12 mouse cellular contexts compared by ENCODE assay signal in genomic region chr5:72812908-72813307, GRCm38 (mm10). TPM values are rescaled to one million over a fixed set of nuclear protein-coding genes. Genes with fewer than 3 reads are reported as not detected.
DNase-seq lines count a peak whose midpoint lies in the region; ATAC-seq and TF ChIP-seq lines count a peak whose summit lies in the region.
"Had no signal": no experiment of that assay in that cellular context is flagged by ENCODE, and none has a peak within 500 bp of the region (broad histone marks: within the 10 kb centered on the region; RNA-seq: fewer than 3 reads in every experiment).

No protein-coding gene starts in this region.

- H3K4me2 ChIP-seq in hindbrain, embryonic 13.5 days = no peak overlapping the region
- H3K4me2 ChIP-seq: embryonic facial prominence, embryonic 15.5 days; lung, embryonic 14.5 days; midbrain, embryonic 13.5 days had no signal

- peaks cover 29% of the 10 kb centered on the region for H3K79me2 ChIP-seq in MEL (ENCODE audit: control insufficient read depth, insufficient read depth, low read length, poor library complexity)

- H3K9ac ChIP-seq in MEL (ENCODE audit: control insufficient read depth, low read depth, low read length, poor library complexity, severe bottlenecking) = no peak overlapping the region
- H3K9ac ChIP-seq in hindbrain, embryonic 13.5 days = no peak overlapping the region
- H3K9ac ChIP-seq: embryonic facial prominence, embryonic 15.5 days; lung, embryonic 14.5 days; midbrain, embryonic 13.5 days had no signal

- ATAC-seq in megakaryocyte progenitor cell, adult 5-6 weeks (replicated peaks; ENCODE audit: poor library complexity) = peak; percentile 57
- no peak for ATAC-seq in hindbrain, embryonic 13.5 days (ENCODE audit: low FRiP score)
- ATAC-seq: midbrain, embryonic 13.5 days had no signal

- peaks cover 32 to 51% of the 10 kb centered on the region in 2 experiments for H3K36me3 ChIP-seq in MEL (ENCODE audit: control insufficient read depth in 1 of 2, insufficient read depth in 2 of 2, low read length in 2 of 2)
- no peaks in the 10 kb centered on the region for H3K36me3 ChIP-seq in hindbrain, embryonic 13.5 days
- H3K36me3 ChIP-seq: embryonic facial prominence, embryonic 15.5 days; midbrain, embryonic 13.5 days had no signal

- H3K27me3 ChIP-seq in MEL (ENCODE audit: control insufficient read depth in 1 of 2, insufficient read depth in 2 of 2, low read length in 2 of 2) = no peaks in the 10 kb centered on the region
- H3K27me3 ChIP-seq in hindbrain, embryonic 13.5 days = no peaks in the 10 kb centered on the region
- H3K27me3 ChIP-seq: embryonic facial prominence, embryonic 15.5 days; midbrain, embryonic 13.5 days had no signal

- 65% methylated on average over 5 of the region's 5 CpGs for WGBS in hindbrain, embryonic 13.5 days

- H3K4me1 ChIP-seq in MEL (ENCODE audit: control insufficient read depth in 1 of 2, insufficient read depth in 2 of 2, low read length in 2 of 2) = peaks cover 24 to 35% of the 10 kb centered on the region in 2 experiments
- peaks cover 30% of the 10 kb centered on the region for H3K4me1 ChIP-seq in hindbrain, embryonic 13.5 days (replicated peaks)

- no peaks in the 10 kb centered on the region for H3K9me3 ChIP-seq in MEL (replicated peaks; ENCODE audit: insufficient read depth, low read length)
- H3K9me3 ChIP-seq in hindbrain, embryonic 13.5 days = peaks cover 5% of the 10 kb centered on the region; the same call in 1 of the 2 replicates
- H3K9me3 ChIP-seq: embryonic facial prominence, embryonic 15.5 days; midbrain, embryonic 13.5 days had no signal

- H3K27ac ChIP-seq in MEL (ENCODE audit: control insufficient read depth, low read depth, low read length) = peak overlapping the region; percentile 40
- no peak overlapping the region for H3K27ac ChIP-seq in hindbrain, embryonic 13.5 days
- H3K27ac ChIP-seq: embryonic facial prominence, embryonic 15.5 days; midbrain, embryonic 13.5 days had no signal

- no peak overlapping the region for H3K4me3 ChIP-seq in MEL (ENCODE audit: control insufficient read depth in 1 of 2, insufficient read depth in 1 of 2, low read depth in 2 of 2, low read length in 2 of 2)
- no peak overlapping the region for H3K4me3 ChIP-seq in hindbrain, embryonic 13.5 days
- H3K4me3 ChIP-seq: embryonic facial prominence, embryonic 15.5 days; midbrain, embryonic 13.5 days had no signal

- TF ChIP-seq POLR2A in MEL (IDR thresholded peaks at IDR 0.05; ENCODE audit: control insufficient read depth in 1 of 2, insufficient read depth in 1 of 2, low read depth in 1 of 2, low read length in 2 of 2, poor library complexity in 1 of 2) = no peak

- no peak for TF ChIP-seq RAD21 in MEL (IDR thresholded peaks at IDR 0.05; ENCODE audit: low read depth, low read length)

- TF ChIP-seq EP300 in MEL (IDR thresholded peaks at IDR 0.05; ENCODE audit: low read depth in 1 of 2, low read length in 2 of 2) = peak in 1 of 2 experiments; percentile 61; a peak in 2 of 4 replicates

- peak; percentile 20 for DNase-seq in lung, postnatal 36 days
- DNase-seq in lung, postnatal 14 days = no peak
- DNase-seq in MEL (ENCODE audit: low read depth, low spot score) = peak; percentile 63
- peak; percentile 53 for DNase-seq in thymus, postnatal 25 days
- DNase-seq in gastrocnemius, postnatal 10 days = no peak
- DNase-seq: kidney, adult 11 months; lung, embryonic 14.5 days; right cerebral cortex, postnatal 14 days had no signal

- TF ChIP-seq CTCF in MEL (IDR thresholded peaks at IDR 0.05 in 2 of 3, conservative IDR thresholded peaks at IDR 0.05 in 1 of 3; ENCODE audit: control insufficient read depth in 1 of 3, insufficient read depth in 1 of 3, low read depth in 2 of 3, low read length in 3 of 3, poor library complexity in 1 of 3, severe bottlenecking in 1 of 3) = no peak

TF ChIP-seq in MEL, 35 proteins besides CTCF, POLR2A, EP300 and RAD21:
- 0 out of 2 replicates have a peak, but pooled peaks have one; percentile 11 for TF ChIP-seq MYB (IDR thresholded peaks at IDR 0.05; ENCODE audit: low read depth, low read length)
- TF ChIP-seq MAX (IDR thresholded peaks at IDR 0.05; ENCODE audit: low read length) = no peak
- TF ChIP-seq TCF12 (IDR thresholded peaks at IDR 0.05; ENCODE audit: low read depth, low read length) = peak; percentile 45; the same call in 1 of the 2 replicates
- TF ChIP-seq GATA1 (IDR thresholded peaks at IDR 0.05; ENCODE audit: low read depth, low read length) = peak; percentile 67
- TF ChIP-seq BHLHE40 (IDR thresholded peaks at IDR 0.05; ENCODE audit: borderline replicate concordance, low read depth, low read length) = peak; percentile 61; the same call in 1 of the 2 replicates
- TF ChIP-seq USF2 (IDR thresholded peaks at IDR 0.05; ENCODE audit: borderline replicate concordance in 1 of 2, insufficient read depth in 1 of 2, low read depth in 1 of 2, low read length in 2 of 2) = no peak
- TF ChIP-seq USF1 (IDR thresholded peaks at IDR 0.05; ENCODE audit: low read depth, low read length) = peak; percentile 67
- TF ChIP-seq ETS1 (IDR thresholded peaks at IDR 0.05; ENCODE audit: low read depth, low read length) = peak; percentile 62; the same call in 1 of the 2 replicates
- no peak for TF ChIP-seq GABPA (IDR thresholded peaks at IDR 0.05; ENCODE audit: low read depth, low read length)
- TF ChIP-seq CHD1 (IDR thresholded peaks at IDR 0.05; ENCODE audit: low read depth, low read length) = no peak
- no peak for TF ChIP-seq MAZ (IDR thresholded peaks at IDR 0.05; ENCODE audit: low read depth, low read length)
- peak; percentile 76 for TF ChIP-seq RCOR1 (IDR thresholded peaks at IDR 0.05; ENCODE audit: low read depth, low read length)
- peak; percentile 50 for TF ChIP-seq SIN3A (IDR thresholded peaks at IDR 0.05; ENCODE audit: low read length)
TF ChIP-seq in MEL: peak in this region for 8.

RNA-seq across cellular contexts. Expression of gene Tec, which starts 55.4 kb away (rescaled TPM):
- 44.8 and 57.4 TPM in 2 replicates for total RNA-seq in MEL (2012; rRNA removed)
- polyA plus RNA-seq in MEL (2012; ENCODE audit: insufficient read depth in 1 of 2, insufficient read length in 2 of 2, low read depth in 1 of 2, low replicate concordance in 2 of 2, missing spikeins in 1 of 2) = 10 to 100 TPM in 1 of 2 experiments, not detected in 1; 61.1 TPM
- 23.4 and 23.5 TPM in 2 replicates for total RNA-seq in megakaryocyte progenitor cell, adult 5-6 weeks (2015)
- 33.4 and 42.2 TPM in 2 replicates for total RNA-seq in megakaryocyte progenitor cell, adult 5-6 weeks (2017)
- total RNA-seq in gastrocnemius, postnatal 10 days (2021) = 1 to 10 TPM; 2.3 to 4.3 TPM
- polyA plus RNA-seq in hindbrain, embryonic 13.5 days (2015; fragmentation: Nextera tagmentation; extraction: Ambion mirVana) = 7.0 and 9.8 TPM in 2 replicates

Comparison
In these comparisons a context has a peak if more than half of its experiments do, and no peak if none do; other contexts are left out.
1. DNase-seq: peak in lung, postnatal 36 days (single experiment), MEL (single experiment) and thymus, postnatal 25 days (single experiment); none in lung, postnatal 14 days (single experiment) and gastrocnemius, postnatal 10 days (single experiment).